Mouse (Mus musculus) common myeloid progenitor, adult 5-6 weeks (primary cell): ENCODE results near the gene Rpap1. TPM values are rescaled to one million over a fixed set of nuclear protein-coding genes. Genes with fewer than 3 reads are reported as not detected.

ENCODE experiments used
- ATAC-seq: replicated peaks from 2 replicates; pipeline ENCODE4 v1.8.0; 2016; ENCODE audit warnings: low read depth, mild to moderate bottlenecking, moderate TSS enrichment, inconsistent platforms; ENCODE audit not compliant: poor library complexity, severe bottlenecking
- total RNA-seq: library from RNA; stranded (forward); fragments of 200-1000, 187-1606 nt; gene quantifications from 2 replicates; pipeline ENCODE4 v1.2.3, GENCODE M21; 2017

Gene Rpap1
- total RNA-seq, 1 experiment from 2014 or later: 11.2 TPM

- no peak for ATAC-seq
Measured at GRCm38 (mm10) chr2:119799961-119800550, 12.7 kb upstream of the Rpap1 start.

- ATAC-seq: peak; percentile 9; the same call in 1 of the 2 replicates
Measured at GRCm38 (mm10) chr2:119799181-119799960, 12.0 kb upstream of the Rpap1 start.

GRCm38 (mm10) chr2:119798246-119798927 lies 11.1 kb upstream of the Rpap1 start:
- ATAC-seq: peak; percentile 55

DNA sequence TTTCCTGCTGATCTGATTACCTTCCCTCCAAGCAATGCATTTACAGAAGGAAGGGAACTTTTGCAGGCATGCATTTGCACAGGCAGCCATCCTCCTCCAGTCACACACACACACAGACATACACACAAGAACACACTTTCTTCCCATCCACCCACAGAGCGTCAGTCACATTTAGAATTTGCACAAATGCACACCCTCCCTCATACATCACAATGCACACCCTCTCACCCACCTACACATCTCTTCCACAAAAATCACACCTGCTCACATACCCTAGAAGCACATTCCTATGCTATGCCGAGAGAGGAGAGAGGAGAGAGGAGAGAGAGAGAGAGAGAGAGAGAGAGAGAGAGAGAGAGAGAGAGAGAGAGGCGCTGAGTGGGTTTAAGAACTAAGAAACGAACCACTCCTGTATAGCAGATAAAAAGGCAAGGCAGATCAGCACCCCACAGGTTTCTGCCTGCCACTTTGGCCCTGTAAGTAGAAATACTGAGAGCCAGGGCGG lies 10.0 kb upstream of the Rpap1 start, which contains the start of gene Tyro3:
Gene Tyro3, plus strand, starts transcription at position 455 of the 505 bp plus-strand sequence.
- no peak for ATAC-seq

- ATAC-seq: no peak
Measured at GRCm38 (mm10) chr2:119789996-119790395, 2.7 kb upstream of the Rpap1 start.

GRCm38 (mm10) chr2:119767246-119767645 lies 20.1 kb downstream of the Rpap1 start:
- ATAC-seq: no peak

GRCm38 (mm10) chr2:119763924-119764323 lies 23.4 kb downstream of the Rpap1 start:
- no peak for ATAC-seq

DNA sequence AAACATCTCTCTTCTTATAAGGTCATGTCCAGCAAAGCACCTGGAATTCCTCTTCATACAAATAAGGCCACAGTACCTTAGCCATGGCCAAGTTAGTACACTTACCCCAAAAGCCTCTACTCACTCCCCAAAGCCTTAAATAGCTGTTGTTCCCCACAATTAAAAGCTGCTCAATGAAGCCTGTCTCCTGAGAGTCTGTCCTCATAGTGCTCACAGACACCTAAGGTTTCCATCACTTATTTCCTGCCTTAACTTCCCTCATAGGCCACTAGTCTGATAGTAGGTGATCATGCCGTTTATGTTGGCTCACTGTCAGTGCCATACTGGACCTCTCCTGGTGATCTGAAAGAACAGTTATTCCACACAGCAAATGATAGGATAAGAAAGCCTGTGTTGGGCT lies 25.1 kb downstream of the Rpap1 start:
- ATAC-seq: no peak

- ATAC-seq: no peak
Measured at GRCm38 (mm10) chr2:119760251-119760650, 27.1 kb downstream of the Rpap1 start, which contains the start of gene Ltk. Gene Ltk, minus strand, starts transcription at chr2:119760431.

DNA sequence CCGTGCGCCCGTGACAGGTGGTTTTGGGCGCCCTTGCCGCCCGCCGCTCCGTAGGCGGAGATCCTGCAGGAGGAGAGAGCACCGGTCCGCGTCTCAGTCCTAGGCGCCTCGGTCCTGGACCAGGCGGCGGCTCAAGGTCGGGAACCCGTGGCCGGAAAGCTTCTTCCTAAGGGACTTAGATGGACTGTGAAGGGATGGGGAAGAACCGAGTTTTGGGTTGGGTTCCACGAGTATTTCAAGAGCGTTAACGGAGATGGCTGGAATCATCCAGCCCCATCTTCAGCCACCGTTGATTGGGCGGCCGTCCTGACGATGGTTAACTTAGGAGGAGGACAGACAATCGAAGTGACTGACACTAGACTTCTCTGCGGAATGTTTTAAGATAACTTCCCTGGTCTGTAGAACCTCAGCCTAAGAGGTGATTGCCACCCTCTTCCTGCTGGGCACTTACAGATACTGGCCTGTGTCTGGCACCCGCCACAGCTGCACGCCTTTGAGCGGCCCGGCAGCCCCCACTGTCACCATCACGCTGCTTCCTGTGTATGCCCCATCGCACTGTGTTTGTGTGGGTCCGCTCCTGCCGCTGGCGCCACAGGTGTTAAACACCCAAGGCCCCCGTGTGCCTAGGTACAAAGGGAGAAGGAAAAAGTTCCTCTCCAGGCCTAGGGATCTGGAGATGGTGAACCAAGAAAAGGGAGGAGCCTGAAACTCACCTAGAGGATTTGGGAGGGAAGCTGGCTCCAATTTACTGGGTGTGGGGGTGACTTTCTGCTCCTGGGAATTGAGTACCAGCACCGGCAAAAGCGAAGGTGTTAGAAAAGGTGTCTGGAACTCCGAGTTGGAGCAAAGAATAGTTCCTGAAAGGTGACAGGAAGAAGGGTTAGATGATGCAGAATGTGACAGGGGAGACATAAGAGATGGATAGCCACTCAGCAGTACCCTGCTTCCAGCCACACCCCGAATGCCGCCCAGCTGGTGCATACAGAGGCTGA lies 28.2 kb downstream of the Rpap1 start:
- ATAC-seq: peak; percentile 62

DNA sequence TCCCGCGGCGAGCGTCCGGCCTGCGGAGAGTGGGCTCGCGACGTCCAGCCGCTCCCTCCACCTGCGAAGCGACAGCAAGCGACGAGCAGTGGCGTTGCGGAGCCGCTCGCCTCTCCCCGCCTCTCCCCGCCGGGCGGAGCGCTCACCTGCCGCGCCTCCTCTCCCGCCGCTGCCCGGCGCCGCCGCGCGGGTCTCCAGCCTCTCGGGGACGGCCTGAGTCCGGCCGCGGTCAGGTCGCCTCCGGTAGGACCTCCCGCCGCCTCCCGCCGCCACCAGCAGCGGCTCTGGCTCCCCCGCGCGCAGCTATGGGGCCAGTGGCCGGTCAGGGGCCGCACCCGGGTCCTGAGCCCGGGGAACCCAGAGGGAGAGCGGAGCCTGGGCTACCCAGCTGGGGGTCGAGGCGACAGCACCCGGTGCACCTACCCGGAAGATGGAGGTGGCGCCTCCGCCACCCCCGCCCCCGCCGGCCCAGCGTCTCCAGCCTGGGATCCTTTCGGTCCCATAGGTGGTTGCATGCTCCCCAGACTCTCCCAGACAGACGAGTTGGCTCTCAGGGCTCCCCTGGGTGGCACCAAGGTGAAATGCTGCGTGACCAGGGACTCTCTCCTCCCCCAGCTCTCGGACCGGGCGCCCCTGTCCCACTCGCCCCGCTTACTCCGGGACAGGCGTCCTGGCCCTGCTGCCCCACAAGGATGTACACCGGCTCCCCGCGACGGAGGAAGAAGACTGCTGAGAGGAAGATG lies 29.1 kb downstream of the Rpap1 start:
- peak; percentile 5 for ATAC-seq

- ATAC-seq: no peak
Measured at GRCm38 (mm10) chr2:119757601-119758100, 29.7 kb downstream of the Rpap1 start.

- ATAC-seq: no peak
Measured at GRCm38 (mm10) chr2:119749260-119749659, 38.1 kb downstream of the Rpap1 start.

- no peak for ATAC-seq
Measured at GRCm38 (mm10) chr2:119747554-119747953, 39.8 kb downstream of the Rpap1 start.

GRCm38 (mm10) chr2:119745281-119745680 lies 42.1 kb downstream of the Rpap1 start:
- 0 out of 2 replicates have a peak, but pooled peaks have one; percentile 19 for ATAC-seq

DNA sequence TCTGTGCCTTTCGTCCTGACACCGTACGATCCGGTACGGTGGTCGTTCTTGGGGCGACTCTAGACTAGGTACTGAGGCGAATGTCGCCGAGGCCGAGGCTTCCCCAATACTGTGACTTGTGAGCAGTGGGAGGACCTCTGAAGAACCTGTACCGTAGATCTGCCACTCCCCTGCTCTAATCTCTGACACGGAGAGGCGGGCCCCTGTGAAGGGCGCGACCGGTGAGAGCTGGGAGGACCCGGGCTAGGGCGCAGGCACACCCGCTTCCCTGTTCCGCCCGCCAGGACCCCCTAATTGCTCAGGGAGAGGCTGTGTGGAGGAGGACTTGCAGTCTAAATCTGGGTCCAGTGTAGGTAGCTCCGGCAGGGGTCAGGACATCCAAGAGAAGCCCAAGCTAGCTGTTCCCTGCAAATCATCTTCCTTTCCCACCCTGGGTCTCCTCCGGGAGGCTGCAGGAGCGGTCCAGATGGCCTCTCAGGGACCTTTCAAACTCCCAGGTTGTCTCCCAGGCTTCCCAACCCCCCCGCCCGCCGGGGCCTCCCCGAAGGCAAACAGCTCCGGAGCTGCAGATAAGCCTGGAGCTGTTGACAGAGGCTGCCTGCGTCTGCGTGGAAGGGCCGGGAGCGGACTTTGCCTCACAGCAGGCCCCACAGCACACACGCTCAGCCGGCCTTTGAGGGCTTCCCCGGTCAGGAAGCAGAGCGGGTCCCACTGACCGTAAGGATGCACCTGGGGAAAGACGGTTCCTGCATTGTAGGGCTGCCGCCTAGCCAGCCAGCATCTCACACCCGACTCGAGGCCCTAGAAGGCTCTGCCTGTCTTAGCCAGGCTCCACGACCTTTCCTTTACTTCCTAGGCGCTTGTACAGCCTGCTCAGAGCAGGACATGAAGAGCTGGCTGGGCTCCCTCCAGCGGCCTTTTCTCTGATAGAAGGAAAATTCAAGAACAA lies 42.9 kb downstream of the Rpap1 start:
- ATAC-seq: peak; percentile 28

DNA sequence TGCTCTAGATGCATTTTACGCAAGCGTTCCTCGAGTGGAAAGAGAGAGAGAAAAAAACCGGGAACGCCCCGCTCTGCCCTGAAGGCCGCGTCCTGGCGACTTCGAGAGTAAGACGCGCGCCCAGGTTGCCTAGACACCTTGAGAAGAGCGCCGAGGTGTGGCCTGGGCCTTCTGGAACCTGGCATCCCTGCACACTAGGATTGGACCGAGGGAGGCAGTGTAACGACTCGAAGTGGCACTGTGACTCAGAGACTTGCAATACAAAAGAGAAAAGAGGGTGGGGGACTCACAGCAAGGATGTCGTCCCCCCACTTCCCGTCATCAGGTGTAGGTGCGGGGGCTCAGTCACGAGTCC lies 43.6 kb downstream of the Rpap1 start:
- ATAC-seq: no peak
